Mouse (Mus musculus) lung, postnatal 0 days (tissue): ENCODE data around the gene Cdk19.

ENCODE experiments used
- CTCF ChIP-seq: IDR thresholded peaks from 2 replicates; pipeline ENCODE4 v1.5.1; 2016; ENCODE audit warnings: antibody characterized with exemption, mild to moderate bottlenecking
- EP300 ChIP-seq: IDR thresholded peaks from 2 replicates; pipeline ENCODE4 v1.6.1; 2016; ENCODE audit warnings: antibody characterized with exemption, mild to moderate bottlenecking, control low read depth

- no peak for TF ChIP-seq CTCF
- TF ChIP-seq EP300, result no peak
Measured at GRCm38 (mm10) chr10:40292640-40293039, 46.7 kb upstream of the Cdk19 start.
